11 mouse cellular contexts compared by ENCODE assay signal in the genomic region with DNA sequence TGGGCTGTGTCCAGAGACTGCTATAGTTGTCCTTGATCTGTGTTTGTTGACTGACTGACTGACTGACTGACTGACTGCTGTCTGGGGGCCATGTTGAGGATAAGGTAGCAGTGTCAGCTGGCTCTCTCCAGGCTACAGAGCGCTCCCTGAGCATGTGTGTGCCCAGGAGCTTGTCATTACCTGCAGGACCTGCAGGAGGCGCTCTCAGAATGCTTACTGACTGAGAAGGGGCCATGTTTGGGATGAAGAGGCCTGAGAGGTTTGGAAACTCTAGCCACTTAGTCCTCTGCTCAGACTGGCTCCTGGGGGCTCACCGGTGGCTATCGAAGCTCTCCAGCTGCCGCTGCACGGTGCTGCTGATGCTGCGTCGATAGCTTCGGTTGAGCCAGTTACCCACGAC. TPM values are rescaled to one million over a fixed set of nuclear protein-coding genes. Genes with fewer than 3 reads are reported as not detected.
DNase-seq lines count a peak whose midpoint lies in the region; ATAC-seq and TF ChIP-seq lines count a peak whose summit lies in the region.
"Had no signal": no experiment of that assay in that cellular context is flagged by ENCODE, and none has a peak within 500 bp of the region (broad histone marks: within the 10 kb centered on the region; RNA-seq: fewer than 3 reads in every experiment).

No protein-coding gene starts in this region.

- DNase-seq in cerebellum, adult 2 months = no peak
- no peak for DNase-seq in cerebellum, postnatal 36 days
- DNase-seq in limb, embryonic 11.5 days (ENCODE audit: low spot score) = peak; percentile 47
- no peak for DNase-seq in limb, embryonic 10.5 days (ENCODE audit: low spot score)
- peak; percentile 57 for DNase-seq in spleen, adult 12 weeks (ENCODE audit: low spot score)
- DNase-seq in ovary, postnatal 14 days (ENCODE audit: low spot score) = no peak
- DNase-seq in ovary, postnatal 10 days (ENCODE audit: low spot score) = no peak

- H3K27ac ChIP-seq in cerebellum, adult 2 months (ENCODE audit: insufficient read depth, low read length) = no peak overlapping the region
- H3K27ac ChIP-seq in limb, embryonic 11.5 days (replicated peaks; ENCODE audit: low read depth, low read length) = no peak overlapping the region
- no peak overlapping the region for H3K27ac ChIP-seq in limb, embryonic 10.5 days
- H3K27ac ChIP-seq: embryonic facial prominence, embryonic 12.5 days; lung, embryonic 15.5 days had no signal

- H3K4me2 ChIP-seq in limb, embryonic 11.5 days (ENCODE audit: low read depth, severe bottlenecking) = no peak overlapping the region
- H3K4me2 ChIP-seq: embryonic facial prominence, embryonic 12.5 days; lung, embryonic 15.5 days had no signal

- H3K4me3 ChIP-seq in cerebellum, adult 2 months (replicated peaks; ENCODE audit: insufficient read depth, low read depth, low read length) = no peak overlapping the region
- H3K4me3 ChIP-seq in limb, embryonic 11.5 days (ENCODE audit: low read depth, low read length) = no peak overlapping the region
- H3K4me3 ChIP-seq in limb, embryonic 10.5 days = no peak overlapping the region
- H3K4me3 ChIP-seq: embryonic facial prominence, embryonic 12.5 days; lung, embryonic 15.5 days had no signal

- H3K4me1 ChIP-seq in cerebellum, adult 2 months (ENCODE audit: control insufficient read depth, insufficient read depth, low read length) = peaks cover 25% of the 10 kb centered on the region
- no peaks in the 10 kb centered on the region for H3K4me1 ChIP-seq in limb, embryonic 11.5 days (ENCODE audit: control insufficient read depth, insufficient read depth, low read length)
- H3K4me1 ChIP-seq in limb, embryonic 10.5 days = peaks cover 14% of the 10 kb centered on the region
- H3K4me1 ChIP-seq: embryonic facial prominence, embryonic 12.5 days; lung, embryonic 15.5 days had no signal

- H3K36me3 ChIP-seq in limb, embryonic 11.5 days (ENCODE audit: control insufficient read depth, insufficient read depth, low read length) = no peaks in the 10 kb centered on the region; the same call in 1 of the 2 replicates
- H3K36me3 ChIP-seq in limb, embryonic 10.5 days = peaks cover 38% of the 10 kb centered on the region

- no peak overlapping the region for H3K9ac ChIP-seq in limb, embryonic 11.5 days (ENCODE audit: low read length)
- H3K9ac ChIP-seq: embryonic facial prominence, embryonic 12.5 days; lung, embryonic 15.5 days had no signal

- ATAC-seq in limb, embryonic 11.5 days (ENCODE audit: insufficient number of reproducible peaks, low FRiP score, low TSS enrichment, low read depth) = no peak
- ATAC-seq in erythroid progenitor cell, adult 5-6 weeks (replicated peaks; ENCODE audit: low FRiP score, poor library complexity, severe bottlenecking) = peak; percentile 57; the same call in 1 of the 2 replicates

- 0 out of 2 replicates have a peak, but pooled peaks have one; percentile 28 for TF ChIP-seq CTCF in cerebellum, adult 2 months (IDR thresholded peaks at IDR 0.05; ENCODE audit: borderline replicate concordance, insufficient read depth, low read depth, low read length)

- no peak for TF ChIP-seq POLR2A in cerebellum, adult 2 months (IDR thresholded peaks at IDR 0.05; ENCODE audit: borderline replicate concordance, insufficient read depth, low read length)

- H3K9me3 ChIP-seq in limb, embryonic 11.5 days (ENCODE audit: control insufficient read depth, low read length) = no peaks in the 10 kb centered on the region
- no peaks in the 10 kb centered on the region for H3K9me3 ChIP-seq in limb, embryonic 10.5 days (replicated peaks)
- H3K9me3 ChIP-seq: embryonic facial prominence, embryonic 12.5 days; lung, embryonic 15.5 days had no signal

- WGBS in cerebellum, adult 2 months = 89% methylated on average over 10 of the region's 10 CpGs
- 90% methylated on average over 10 of the region's 10 CpGs for WGBS in limb, embryonic 11.5 days
- WGBS in limb, embryonic 10.5 days = 91% methylated on average over 10 of the region's 10 CpGs

- no peaks in the 10 kb centered on the region for H3K27me3 ChIP-seq in cerebellum, adult 2 months (ENCODE audit: control insufficient read depth, insufficient read depth, low read length)
- H3K27me3 ChIP-seq in limb, embryonic 11.5 days (ENCODE audit: control insufficient read depth, insufficient read depth, low read length) = no peaks in the 10 kb centered on the region
- H3K27me3 ChIP-seq in limb, embryonic 10.5 days (ENCODE audit: low read depth, poor library complexity, severe bottlenecking) = no peaks in the 10 kb centered on the region
- H3K27me3 ChIP-seq: embryonic facial prominence, embryonic 12.5 days; lung, embryonic 15.5 days had no signal

RNA-seq across cellular contexts. Expression of gene Aanat, which starts 17.1 kb away (rescaled TPM):
- 1.2 and 1.3 TPM in 2 replicates for polyA plus RNA-seq in cerebellum, adult 2 months (2012; rRNA removed)
- polyA plus RNA-seq in limb, embryonic 11.5 days (2014; fragmentation: Nextera tagmentation; extraction: Ambion mirVana) = 0.28 TPM in 1 of 2 replicates, not detected in the other
- not detected in 2 replicates for polyA plus RNA-seq in limb, embryonic 10.5 days (2016; fragmentation: Nextera tagmentation; extraction: Ambion mirVana)
- not detected in 2 replicates for total RNA-seq in erythroid progenitor cell, adult 5-6 weeks (2015; ENCODE audit: low replicate concordance)
- total RNA-seq in erythroid progenitor cell, adult 5-6 weeks (2017; ENCODE audit: low replicate concordance) = not detected in 2 replicates
- total RNA-seq: heart, postnatal 10 days had no signal
- polyA plus RNA-seq: embryonic facial prominence, embryonic 12.5 days; lung, embryonic 15.5 days had no signal

RNA-seq across cellular contexts. Expression of gene Ube2o, which starts 22.1 kb away (rescaled TPM):
- 81.9 and 88.2 TPM in 2 replicates for polyA plus RNA-seq in cerebellum, adult 2 months (2012; rRNA removed)
- polyA plus RNA-seq in limb, embryonic 11.5 days (2014; fragmentation: Nextera tagmentation; extraction: Ambion mirVana) = 19.4 and 24.1 TPM in 2 replicates
- 12.7 and 16.4 TPM in 2 replicates for polyA plus RNA-seq in limb, embryonic 10.5 days (2016; fragmentation: Nextera tagmentation; extraction: Ambion mirVana)
- 95.5 and 136 TPM in 2 replicates for total RNA-seq in erythroid progenitor cell, adult 5-6 weeks (2015; ENCODE audit: low replicate concordance)
- 126 and 150 TPM in 2 replicates for total RNA-seq in erythroid progenitor cell, adult 5-6 weeks (2017; ENCODE audit: low replicate concordance)

RNA-seq across cellular contexts. Expression of gene Rhbdf2, which starts 23.5 kb away (rescaled TPM):
- 1.9 and 2.2 TPM in 2 replicates for polyA plus RNA-seq in cerebellum, adult 2 months (2012; rRNA removed)
- polyA plus RNA-seq in limb, embryonic 11.5 days (2014; fragmentation: Nextera tagmentation; extraction: Ambion mirVana) = 3.1 and 3.9 TPM in 2 replicates
- polyA plus RNA-seq in limb, embryonic 10.5 days (2016; fragmentation: Nextera tagmentation; extraction: Ambion mirVana) = 4.4 and 5.2 TPM in 2 replicates
- 6.3 and 12.6 TPM in 2 replicates for total RNA-seq in erythroid progenitor cell, adult 5-6 weeks (2015; ENCODE audit: low replicate concordance)
- 5.9 and 11.5 TPM in 2 replicates for total RNA-seq in erythroid progenitor cell, adult 5-6 weeks (2017; ENCODE audit: low replicate concordance)

RNA-seq across cellular contexts. Expression of gene Prcd, which starts 50.0 kb away (rescaled TPM):
- 13.7 and 14.2 TPM in 2 replicates for polyA plus RNA-seq in cerebellum, adult 2 months (2012; rRNA removed)
- 0.95 and 0.97 TPM in 2 replicates for polyA plus RNA-seq in limb, embryonic 11.5 days (2014; fragmentation: Nextera tagmentation; extraction: Ambion mirVana)
- 0.16 and 0.25 TPM in 2 replicates for polyA plus RNA-seq in limb, embryonic 10.5 days (2016; fragmentation: Nextera tagmentation; extraction: Ambion mirVana)
- not detected in 2 replicates for total RNA-seq in erythroid progenitor cell, adult 5-6 weeks (2015; ENCODE audit: low replicate concordance)
- not detected in 2 replicates for total RNA-seq in erythroid progenitor cell, adult 5-6 weeks (2017; ENCODE audit: low replicate concordance)

RNA-seq across cellular contexts. Expression of gene Cygb, which starts 50.8 kb away (rescaled TPM):
- polyA plus RNA-seq in cerebellum, adult 2 months (2012; rRNA removed) = 105 and 113 TPM in 2 replicates
- polyA plus RNA-seq in limb, embryonic 11.5 days (2014; fragmentation: Nextera tagmentation; extraction: Ambion mirVana) = 2.3 and 2.8 TPM in 2 replicates
- 2.7 and 5.8 TPM in 2 replicates for polyA plus RNA-seq in limb, embryonic 10.5 days (2016; fragmentation: Nextera tagmentation; extraction: Ambion mirVana)
- total RNA-seq in erythroid progenitor cell, adult 5-6 weeks (2015; ENCODE audit: low replicate concordance) = not detected in 2 replicates
- not detected in 2 replicates for total RNA-seq in erythroid progenitor cell, adult 5-6 weeks (2017; ENCODE audit: low replicate concordance)

Comparison
In these comparisons a context has a peak if more than half of its experiments do, and no peak if none do; other contexts are left out.
1. DNase-seq: peak in limb, embryonic 11.5 days (single experiment) and spleen, adult 12 weeks (single experiment); none in cerebellum, adult 2 months (0 of 2), cerebellum, postnatal 36 days (0 of 2), limb, embryonic 10.5 days (single experiment), ovary, postnatal 14 days (single experiment) and ovary, postnatal 10 days (single experiment).